In genomic region chr1:86058856-86059769, GRCm38 (mm10) we compare ENCODE assay signal across 8 mouse cellular contexts. TPM values are rescaled to one million over a fixed set of nuclear protein-coding genes. Genes with fewer than 3 reads are reported as not detected.
DNase-seq lines count a peak whose midpoint lies in the region; ATAC-seq lines count a peak whose summit lies in the region.

No protein-coding gene starts in this region.

- no peaks in the 10 kb centered on the region for H3K36me3 ChIP-seq in hindbrain, embryonic 12.5 days

- 9% methylated on average over 21 of the region's 21 CpGs for WGBS in hindbrain, embryonic 12.5 days

- H3K27ac ChIP-seq in hindbrain, embryonic 12.5 days, result no peak overlapping the region

- H3K4me2 ChIP-seq in hindbrain, embryonic 12.5 days (replicated peaks), result peak overlapping the region; percentile 45

- peak; percentile 79 for ATAC-seq in hindbrain, embryonic 12.5 days (ENCODE audit: low FRiP score)

- peak; percentile 92 for DNase-seq in NIH3T3 (ENCODE audit: low read depth)
- peak; percentile 97 to 99 for DNase-seq in cerebellum, postnatal 10 days
- DNase-seq in frontal cortex, postnatal 10 days (ENCODE audit: low spot score in 2 of 2), result peak; percentile 80 to 89
- DNase-seq in layer of hippocampus, postnatal 14 days (ENCODE audit: low spot score in 2 of 2), result peak; percentile 94 to 96
- peak; percentile 96 for DNase-seq in lung, postnatal 14 days
- peak; percentile 92 for DNase-seq in retina, adult 2 months (ENCODE audit: low read depth, low spot score)
- peak; percentile 88 for DNase-seq in thymus, postnatal 36 days

- H3K27me3 ChIP-seq in hindbrain, embryonic 12.5 days, result no peaks in the 10 kb centered on the region

- no peaks in the 10 kb centered on the region for H3K4me1 ChIP-seq in hindbrain, embryonic 12.5 days

- no peaks in the 10 kb centered on the region for H3K9me3 ChIP-seq in hindbrain, embryonic 12.5 days (replicated peaks)

- H3K9ac ChIP-seq in hindbrain, embryonic 12.5 days, result peak overlapping the region; percentile 32; the same call in 1 of the 2 replicates

- peak overlapping the region; percentile 22 for H3K4me3 ChIP-seq in hindbrain, embryonic 12.5 days

RNA-seq across cellular contexts. Expression of gene Psmd1, which starts 5.1 kb away (rescaled TPM):
- 196 TPM in 2 replicates for polyA plus RNA-seq in hindbrain, embryonic 12.5 days (2016; fragmentation: Nextera tagmentation; extraction: Ambion mirVana)
- 100 to 1,000 TPM; 109 to 114 TPM for total RNA-seq in layer of hippocampus, postnatal 14 days (2021)

RNA-seq across cellular contexts. Expression of gene 2810459M11Rik, which starts 13.4 kb away (rescaled TPM):
- 0.39 and 1.5 TPM in 2 replicates for polyA plus RNA-seq in hindbrain, embryonic 12.5 days (2016; fragmentation: Nextera tagmentation; extraction: Ambion mirVana)
- total RNA-seq in layer of hippocampus, postnatal 14 days (2021), result 1 to 10 TPM; 8.9 to 9.8 TPM

RNA-seq across cellular contexts. Expression of gene Spata3, which starts 42.5 kb away (rescaled TPM):
- polyA plus RNA-seq in hindbrain, embryonic 12.5 days (2016; fragmentation: Nextera tagmentation; extraction: Ambion mirVana), result 0.25 TPM in 1 of 2 replicates, not detected in the other
- 1 to 10 TPM in 1 of 2 experiments, under 1 TPM in 1; 0.95 to 1.1 TPM for total RNA-seq in layer of hippocampus, postnatal 14 days (2021)

RNA-seq across cellular contexts. Expression of gene Htr2b, which starts 52.7 kb away (rescaled TPM):
- polyA plus RNA-seq in hindbrain, embryonic 12.5 days (2016; fragmentation: Nextera tagmentation; extraction: Ambion mirVana), result 0.66 and 0.86 TPM in 2 replicates
- total RNA-seq in layer of hippocampus, postnatal 14 days (2021), result under 1 TPM in 1 of 2 experiments, not detected in 1; 0.17 TPM
